Mouse (Mus musculus) kidney, adult 8-10 months (tissue): ENCODE data around the gene Dmd.
"Not testable (repeated sequence)": the region's sequence is repeated elsewhere in the genome, so short reads cannot be mapped to it uniquely, and the experiment has no call there.

Experiments
- DNase-seq, 2 experiments: peaks; one replicate each; pipeline ENCODE4 v3.0.0; 2022

Dmd gene

DNA sequence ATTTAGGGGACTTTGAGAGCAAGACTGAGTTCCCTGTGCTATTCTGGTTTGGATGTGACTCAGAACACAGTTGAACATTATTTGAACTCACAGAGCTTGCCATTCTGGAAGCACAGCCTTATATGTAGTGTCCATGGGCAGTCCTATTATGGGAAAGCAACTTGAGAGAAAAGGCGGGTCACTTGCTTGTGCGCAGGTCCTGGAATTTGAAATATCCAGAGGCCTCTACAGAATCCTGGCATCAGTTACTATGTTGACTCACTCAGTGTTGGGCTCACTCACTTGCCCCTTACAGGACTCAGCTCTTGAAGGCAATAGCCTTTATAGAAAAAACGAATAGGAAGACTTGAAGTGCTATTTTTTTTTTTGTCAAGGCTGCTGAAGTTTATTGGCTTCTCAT, at the start of gene Dmd:
Gene Dmd, plus strand, starts transcription at position 241 of the 400 bp plus-strand sequence.
- DNase-seq = no peak

DNA sequence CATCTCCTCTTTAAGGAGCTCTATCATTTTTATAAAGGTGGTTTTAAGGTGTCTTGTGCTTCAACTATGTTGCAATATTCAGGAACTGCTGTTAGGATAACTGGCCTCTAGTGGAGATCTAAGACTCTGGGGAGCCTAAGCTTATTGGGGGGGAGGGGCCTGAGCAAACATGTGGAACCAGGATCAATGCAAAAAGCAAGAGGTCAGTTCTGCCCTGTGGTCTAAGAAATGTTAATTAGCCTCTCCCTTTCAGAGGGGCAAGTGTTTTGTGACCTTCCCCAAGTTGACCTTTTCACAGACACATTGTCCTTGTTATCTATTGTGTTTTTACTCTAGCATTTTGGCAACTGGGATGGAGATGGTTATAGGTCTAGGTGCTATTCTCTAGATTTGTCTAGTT, 47.2 kb upstream of the Dmd start:
- DNase-seq = no peak

DNA sequence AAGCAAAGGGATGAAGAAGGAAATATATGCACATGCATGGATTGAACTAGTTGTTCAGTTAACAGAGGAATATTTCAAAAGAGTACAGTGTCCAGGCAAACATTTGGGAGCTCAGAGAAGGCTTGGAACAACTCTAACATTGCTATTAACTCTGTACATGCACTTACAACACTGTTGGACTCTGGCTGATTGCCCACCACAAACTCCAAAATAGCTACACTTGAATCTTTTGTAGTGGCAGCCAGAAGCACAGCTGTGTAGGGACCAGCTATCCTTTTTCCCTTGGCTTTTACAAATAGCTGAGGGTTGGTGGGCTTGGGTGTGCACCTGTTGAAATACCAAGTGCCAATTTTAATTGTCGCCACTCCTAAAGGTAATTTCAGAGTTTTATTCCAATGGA, 39.0 kb downstream of the Dmd start:
- no peak for DNase-seq

- DNase-seq = no peak
Measured at GRCm38 (mm10) chrX:83050190-83050589, 101.5 kb downstream of the Dmd start.

DNA sequence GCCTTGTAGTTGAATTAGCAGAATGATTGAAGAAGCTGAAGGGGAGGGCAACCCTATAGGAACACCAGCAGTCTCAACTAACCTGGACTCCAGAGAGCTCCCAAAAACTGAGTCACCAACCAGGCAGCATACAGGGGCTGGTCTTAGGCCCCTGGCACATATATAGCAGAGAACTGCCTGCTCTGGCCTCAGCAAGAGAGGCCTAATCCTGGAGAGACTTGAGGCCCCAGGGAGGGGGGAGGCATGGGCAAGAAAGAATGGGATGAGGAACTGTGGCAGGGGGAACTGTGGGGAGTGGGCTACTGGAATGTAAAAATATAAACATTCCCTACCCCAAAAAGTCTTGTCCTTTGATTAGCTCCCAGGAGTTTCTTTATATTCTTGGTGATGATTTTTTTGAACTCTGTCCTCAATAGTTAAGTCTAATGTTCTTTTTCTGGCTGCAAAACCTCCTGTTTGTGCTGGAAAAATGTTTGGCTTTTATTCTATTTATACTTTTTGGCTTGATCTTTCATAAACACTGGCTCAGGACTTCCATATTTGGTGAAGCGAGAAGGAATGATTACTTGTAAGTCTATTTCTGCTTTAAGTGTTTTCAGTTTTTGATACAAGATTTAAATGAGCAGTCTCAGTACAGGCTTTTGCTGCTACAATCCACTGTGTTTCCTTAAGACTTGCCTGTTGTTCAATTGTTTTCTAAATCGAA, 167.7 kb downstream of the Dmd start:
- DNase-seq = no peak

GRCm38 (mm10) chrX:83117198-83117597, 168.5 kb downstream of the Dmd start:
- no peak for DNase-seq

DNA sequence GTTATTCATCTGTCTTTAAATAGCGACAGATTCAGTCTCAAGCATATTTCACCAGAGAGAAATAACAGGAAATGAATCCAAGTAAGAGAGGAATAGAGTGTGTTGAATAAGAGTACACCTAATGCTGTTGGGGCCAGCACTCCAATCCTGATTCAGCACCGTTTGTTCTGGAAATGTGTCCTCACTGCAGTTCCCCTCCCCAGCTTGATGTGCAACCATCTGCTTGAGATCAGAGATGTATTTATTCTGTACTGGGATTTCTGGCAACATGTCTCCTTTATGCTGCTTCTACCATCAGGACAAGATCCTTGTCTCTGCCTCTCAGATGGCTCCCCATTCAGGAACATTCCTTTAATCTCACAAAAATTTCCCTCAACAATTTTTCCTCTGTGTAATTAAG, 271.9 kb downstream of the Dmd start:
- no peak for DNase-seq

DNA sequence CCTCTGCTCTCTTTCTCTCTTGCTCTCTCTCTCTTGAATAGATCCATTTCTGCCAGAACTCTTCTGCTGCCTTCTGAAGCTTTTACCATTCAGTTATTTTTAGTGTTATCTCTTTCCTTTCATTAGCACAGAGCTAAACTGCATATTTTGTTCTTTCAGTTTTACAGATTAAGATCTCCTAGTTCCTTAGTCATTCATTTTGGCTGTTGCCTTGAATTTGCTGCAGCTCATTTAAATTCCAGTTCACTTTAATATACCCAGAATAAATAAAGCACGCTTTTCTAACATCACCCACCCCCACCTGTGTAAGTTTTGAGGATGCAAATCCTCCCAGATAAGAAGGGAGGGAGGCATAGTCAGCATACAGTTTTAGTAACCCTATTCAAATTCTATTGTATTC, 272.4 kb downstream of the Dmd start:
- DNase-seq = no peak

DNA sequence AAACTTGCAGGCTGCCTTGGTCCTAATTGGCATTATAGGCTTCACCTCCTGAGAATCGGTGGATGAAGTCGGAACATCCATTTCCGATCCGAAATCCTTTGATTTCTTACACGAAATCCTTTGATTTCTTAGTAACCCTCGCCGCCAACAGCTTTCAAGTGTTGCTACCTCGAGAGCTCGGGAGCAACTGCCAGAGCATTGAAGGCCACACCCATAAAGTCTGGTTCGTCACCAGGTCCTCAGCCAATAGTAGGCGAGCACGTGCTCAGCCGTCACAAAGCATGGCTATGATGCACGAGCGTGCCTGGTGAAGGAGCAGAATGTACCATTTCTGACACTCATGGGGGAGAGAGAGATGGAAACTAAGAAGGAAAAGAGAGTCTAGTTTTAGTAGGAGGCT, 538.9 kb downstream of the Dmd start, which contains the start of gene Tsga8:
Gene Tsga8, minus strand, starts transcription at position 327 of the 400 bp plus-strand sequence.
- no peak for DNase-seq

- DNase-seq = peak; percentile 13
Measured at GRCm38 (mm10) chrX:83674998-83675397, 726.3 kb downstream of the Dmd start.

- no peak for DNase-seq
Measured at GRCm38 (mm10) chrX:83686547-83686946, 737.9 kb downstream of the Dmd start.

GRCm38 (mm10) chrX:83740533-83740932, 791.9 kb downstream of the Dmd start:
- DNase-seq = no peak

- no peak for DNase-seq
Measured at GRCm38 (mm10) chrX:83746301-83747008, 797.8 kb downstream of the Dmd start.

DNA sequence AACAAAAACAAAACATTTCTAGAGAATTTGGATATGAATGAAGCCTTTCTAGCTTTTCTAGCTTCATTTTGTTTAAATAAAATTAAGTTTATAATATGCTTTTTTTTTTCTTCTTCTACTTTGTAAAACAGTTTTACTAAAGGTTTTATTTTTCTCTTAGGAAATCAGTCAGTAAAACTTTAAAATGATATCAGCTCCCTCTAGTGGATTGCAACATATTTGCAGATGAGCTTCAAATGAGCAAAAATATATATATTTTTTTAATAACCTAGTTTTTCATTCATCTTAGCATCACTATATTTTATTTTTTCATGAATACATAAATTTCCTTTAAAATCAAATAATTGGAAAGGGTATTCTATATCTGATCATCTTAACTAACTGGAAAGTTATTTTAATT, 838.7 kb downstream of the Dmd start:
- DNase-seq = no peak

DNA sequence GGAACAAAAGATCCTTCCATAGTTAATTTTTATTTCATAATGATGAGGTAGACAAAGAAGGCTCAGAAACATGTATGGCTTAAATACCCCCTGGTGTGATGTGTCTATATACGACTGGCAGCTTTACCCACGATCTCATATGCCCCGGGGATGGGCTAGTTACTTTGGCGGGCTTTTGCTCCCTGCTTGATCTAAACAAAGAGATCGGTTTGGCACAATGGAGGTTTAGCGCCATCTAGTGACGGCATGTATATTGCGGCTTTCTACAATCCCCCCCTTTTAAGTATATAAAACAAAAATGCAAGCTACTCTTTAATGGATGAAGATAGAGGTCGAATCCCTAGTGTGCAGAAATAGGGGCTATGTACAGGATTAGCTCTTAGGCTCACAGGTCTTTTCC, 918.8 kb downstream of the Dmd start:
- peak in 1 of 2 experiments; percentile 4 for DNase-seq

GRCm38 (mm10) chrX:83875389-83875788, 926.7 kb downstream of the Dmd start:
- DNase-seq = peak; percentile 1 to 25

DNA sequence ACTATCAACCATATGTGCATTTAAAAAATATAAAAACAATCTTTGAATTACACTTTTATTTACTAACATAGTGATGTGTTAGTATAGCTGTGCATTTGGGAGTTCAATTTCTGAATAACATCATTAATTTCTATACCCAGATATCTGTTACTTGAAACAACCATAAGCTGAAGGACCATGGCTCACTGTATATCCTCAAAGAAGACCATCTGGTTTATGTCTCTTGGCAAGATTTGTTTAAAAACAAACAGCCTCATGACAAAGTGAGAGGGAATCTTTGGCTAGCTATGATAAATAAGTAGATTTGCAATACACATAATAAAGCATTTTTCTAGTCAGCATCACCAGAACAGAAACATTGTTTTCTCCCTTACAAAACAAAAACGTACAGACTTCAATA, 1027.2 kb downstream of the Dmd start:
- DNase-seq = no peak

GRCm38 (mm10) chrX:84001294-84001693, 1052.6 kb downstream of the Dmd start:
- DNase-seq = peak; percentile 1 to 48

GRCm38 (mm10) chrX:84062431-84062830, 1113.8 kb downstream of the Dmd start:
- not testable (repeated sequence) for DNase-seq

DNA sequence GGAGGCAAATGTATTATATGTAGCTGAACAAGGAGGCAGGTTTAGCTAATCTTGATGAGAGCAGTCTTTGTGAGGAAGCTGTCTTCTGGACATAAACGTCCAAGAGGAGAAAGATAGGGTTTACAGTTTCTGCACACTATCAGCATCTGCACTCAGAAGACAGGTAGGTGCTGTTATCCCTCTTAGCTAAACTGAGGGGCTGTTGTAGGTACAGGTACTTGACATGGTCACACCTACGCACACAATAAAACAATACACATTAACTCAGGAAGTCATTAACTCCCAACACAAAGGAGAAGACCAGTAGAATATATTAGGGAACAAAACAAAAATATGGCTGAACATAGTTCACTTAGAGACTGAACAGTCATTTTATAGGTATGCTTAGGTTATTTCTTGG, 1217.2 kb downstream of the Dmd start:
- no peak for DNase-seq

- no peak for DNase-seq
Measured at GRCm38 (mm10) chrX:84241297-84241859, 1292.7 kb downstream of the Dmd start.

GRCm38 (mm10) chrX:84330593-84330992, 1381.9 kb downstream of the Dmd start:
- DNase-seq = no peak

GRCm38 (mm10) chrX:84332177-84332576, 1383.5 kb downstream of the Dmd start:
- DNase-seq = no peak

- no peak for DNase-seq
Measured at GRCm38 (mm10) chrX:84364981-84365380, 1416.3 kb downstream of the Dmd start.
